Mouse (Mus musculus): Measurements from ENCODE around the gene Thg1l. TPM values are rescaled to one million over a fixed set of nuclear protein-coding genes. Genes with fewer than 3 reads are reported as not detected.

Gene Thg1l
- 8.6 and 9.3 TPM in 2 replicates for polyA plus RNA-seq (2012; rRNA removed)

DNA sequence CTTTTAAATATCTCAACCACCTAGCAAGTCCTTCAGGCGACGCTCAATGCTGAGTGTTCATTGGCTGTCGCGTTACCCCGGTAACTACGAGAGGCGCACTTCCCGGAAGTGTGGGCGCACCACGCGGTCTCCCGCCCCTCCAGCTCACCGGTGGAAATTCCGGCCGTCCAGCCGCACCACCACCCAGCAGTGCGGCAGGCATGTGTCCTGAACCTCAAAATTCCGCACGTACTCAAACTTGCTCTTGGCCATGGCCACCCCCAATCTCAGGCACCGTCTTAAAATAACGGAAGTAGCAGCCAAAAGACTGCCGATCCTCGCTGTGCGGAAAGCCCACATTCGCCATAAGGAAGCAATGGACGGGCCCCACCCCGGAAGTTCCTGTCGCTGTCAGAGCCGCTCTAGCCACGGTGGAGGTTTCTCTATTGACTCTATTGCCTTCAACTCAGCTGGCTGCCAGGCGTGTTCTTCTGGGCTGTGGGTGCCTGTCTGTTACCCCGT, at the start of gene Thg1l:
TSS of gene Thg1l (minus strand) at position 368 of the 501 bp plus-strand sequence.

GRCm38 (mm10) chr11:45979946-45980892, 24.9 kb upstream of the Thg1l start, which contains the start of gene Sox30:
Gene Sox30, plus strand, starts transcription at chr11:45980310.

GRCm38 (mm10) chr11:45944643-45945156, 10.6 kb downstream of the Thg1l start, which contains the start of gene Lsm11:
Gene Lsm11, minus strand, starts transcription at chr11:45944935.

Other genes with a start within 250 kb of the Thg1l start
- 42.9 and 48.7 TPM in 2 replicates for gene Clint1, start 103.4 kb downstream of the Thg1l start, polyA plus RNA-seq (2012; rRNA removed)
- gene Lsm11, start 10.6 kb downstream of the Thg1l start, polyA plus RNA-seq (2012; rRNA removed), result 1.9 and 2.3 TPM in 2 replicates
- 0.02 and 0.03 TPM in 2 replicates for gene Sox30, start 24.8 kb upstream of the Thg1l start, polyA plus RNA-seq (2012; rRNA removed)
- 1.9 TPM in 2 replicates for gene Gm12166, start 96.8 kb upstream of the Thg1l start, polyA plus RNA-seq (2012; rRNA removed)
- 1.2 and 1.5 TPM in 2 replicates for gene Adam19, start 100.5 kb upstream of the Thg1l start, polyA plus RNA-seq (2012; rRNA removed)
- 0.06 and 0.07 TPM in 2 replicates for gene Nipal4, start 211.0 kb upstream of the Thg1l start, polyA plus RNA-seq (2012; rRNA removed)